Mouse (Mus musculus) megakaryocyte, embryonic 14.5 days (primary cell): ENCODE measurements at regions not wholly inside any gene's neighbourhood (a gene's known extent, or its start where the extent isn't known, plus 50 kb on each side); places are given as distances from the start of the nearest gene placed in this dataset.

Experiments used
- FLI1 ChIP-seq: IDR thresholded peaks from 2 replicates; pipeline ENCODE4 v1.6.1; 2012; ENCODE audit warnings: low read length, inconsistent platforms, mixed read lengths
- GATA1 ChIP-seq: IDR thresholded peaks from 3 replicates; pipeline ENCODE4 v1.6.1; 2012; ENCODE audit warnings: mixed read lengths, low read length, inconsistent platforms, borderline replicate concordance

DNA sequence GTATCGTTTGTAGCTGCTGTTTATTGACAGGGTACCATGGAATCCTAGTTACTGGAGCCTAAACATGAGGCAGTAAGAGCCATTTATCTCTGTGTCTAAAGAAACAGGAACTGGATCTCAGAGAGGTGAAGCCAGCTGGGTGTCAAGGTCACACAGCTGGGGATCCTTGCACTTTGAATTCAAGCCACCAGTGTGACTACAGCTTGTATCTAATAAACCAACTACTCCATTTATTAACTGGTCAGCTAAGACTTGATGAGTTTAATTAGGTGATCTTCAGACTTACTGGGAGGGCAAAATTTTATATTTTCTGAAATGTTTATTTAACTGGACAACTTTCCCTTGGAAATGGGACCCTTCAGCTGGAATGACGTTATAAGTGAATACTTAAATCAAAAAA is 577.5 kb upstream of the Sox9 start:
- TF ChIP-seq GATA1 (no peak), FLI1 (no peak)
